Mouse (Mus musculus): ENCODE results near the gene Duoxa1. TPM values are rescaled to one million over a fixed set of nuclear protein-coding genes. Genes with fewer than 3 reads are reported as not detected.
A peak's percentile ranks its signal among the peaks of the same experiment; 100 is the strongest.

Duoxa1 gene
- polyA plus RNA-seq, 1 experiment, result 7.9 TPM

- H3ac ChIP-seq (ENCODE audit: control insufficient read depth, insufficient read length, low read depth), result no peak overlapping the region
- no peak overlapping the region for H3K4me3 ChIP-seq (ENCODE audit: insufficient read depth, poor library complexity, severe bottlenecking)
- no peaks in the 10 kb centered on the region for H3K79me2 ChIP-seq (ENCODE audit: control insufficient read depth, insufficient read depth)
- no peaks in the 10 kb centered on the region for H3K79me3 ChIP-seq (ENCODE audit: low read depth)
- H3K36me3 ChIP-seq (ENCODE audit: control insufficient read depth, insufficient read depth), result no peaks in the 10 kb centered on the region
- peak; percentile 33 for TF ChIP-seq CTCF (IDR thresholded peaks at IDR 0.05; ENCODE audit: control insufficient read depth, insufficient read depth, insufficient read length)
- TF ChIP-seq CEBPB (IDR thresholded peaks at IDR 0.05; ENCODE audit: low read depth), result no peak
- TF ChIP-seq MYOD1 (IDR thresholded peaks at IDR 0.05; ENCODE audit: control insufficient read depth, insufficient read length, low read depth), result no peak
- TF ChIP-seq MAX (IDR thresholded peaks at IDR 0.05), result no peak
- no peak for TF ChIP-seq FOSL1 (IDR thresholded peaks at IDR 0.05; ENCODE audit: insufficient read depth, low read length, poor library complexity, severe bottlenecking)
- TF ChIP-seq MYOG (IDR thresholded peaks at IDR 0.05; ENCODE audit: control insufficient read depth, extremely low read depth, insufficient read length), result no peak
- no peak for TF ChIP-seq USF1 (IDR thresholded peaks at IDR 0.05; ENCODE audit: low read depth)
- H3K27me3 ChIP-seq (ENCODE audit: control insufficient read depth, insufficient read depth, insufficient read length), result no peaks in the 10 kb centered on the region
These were observed 660 bp downstream of the Duoxa1 start for GRCm38 (mm10) chr2:122312722-122313417.

GRCm38 (mm10) chr2:122311561-122311960 is 2.0 kb downstream of the Duoxa1 start:
- Histone ChIP-seq H3K27me3 (ENCODE audit: control insufficient read depth, insufficient read depth, insufficient read length) (no peaks in the 10 kb centered on the region), H3K79me2 (ENCODE audit: control insufficient read depth, insufficient read depth) (no peaks in the 10 kb centered on the region), H3K4me3 (ENCODE audit: insufficient read depth, poor library complexity, severe bottlenecking) (no peak overlapping the region), H3ac (ENCODE audit: control insufficient read depth, insufficient read length, low read depth) (no peak overlapping the region), H3K79me3 (ENCODE audit: low read depth) (no peaks in the 10 kb centered on the region), H3K36me3 (ENCODE audit: control insufficient read depth, insufficient read depth) (no peaks in the 10 kb centered on the region)
- TF ChIP-seq MYOD1 (IDR thresholded peaks at IDR 0.05; ENCODE audit: control insufficient read depth, insufficient read length, low read depth), result no peak
- TF ChIP-seq MAX (IDR thresholded peaks at IDR 0.05), result no peak
- TF ChIP-seq CEBPB (IDR thresholded peaks at IDR 0.05; ENCODE audit: low read depth), result no peak
- TF ChIP-seq USF1 (IDR thresholded peaks at IDR 0.05; ENCODE audit: low read depth), result no peak
- no peak for TF ChIP-seq FOSL1 (IDR thresholded peaks at IDR 0.05; ENCODE audit: insufficient read depth, low read length, poor library complexity, severe bottlenecking)
- TF ChIP-seq MYOG (IDR thresholded peaks at IDR 0.05; ENCODE audit: control insufficient read depth, extremely low read depth, insufficient read length), result no peak
- no peak for TF ChIP-seq CTCF (IDR thresholded peaks at IDR 0.05; ENCODE audit: control insufficient read depth, insufficient read depth, insufficient read length)

- H3K4me3 ChIP-seq (ENCODE audit: insufficient read depth, poor library complexity, severe bottlenecking), result no peak overlapping the region
- no peak for TF ChIP-seq USF1 (IDR thresholded peaks at IDR 0.05; ENCODE audit: low read depth)
- TF ChIP-seq MYOD1 (IDR thresholded peaks at IDR 0.05; ENCODE audit: control insufficient read depth, insufficient read length, low read depth), result no peak
- no peaks in the 10 kb centered on the region for H3K36me3 ChIP-seq (ENCODE audit: control insufficient read depth, insufficient read depth)
- H3K27me3 ChIP-seq (ENCODE audit: control insufficient read depth, insufficient read depth, insufficient read length), result no peaks in the 10 kb centered on the region
- no peaks in the 10 kb centered on the region for H3K79me2 ChIP-seq (ENCODE audit: control insufficient read depth, insufficient read depth)
- no peaks in the 10 kb centered on the region for H3K79me3 ChIP-seq (ENCODE audit: low read depth)
- no peak overlapping the region for H3ac ChIP-seq (ENCODE audit: control insufficient read depth, insufficient read length, low read depth)
These were observed 3.9 kb downstream of the Duoxa1 start for GRCm38 (mm10) chr2:122309647-122310046.

- Histone ChIP-seq H3K4me3 (ENCODE audit: insufficient read depth, poor library complexity, severe bottlenecking) (no peak overlapping the region), H3K79me3 (ENCODE audit: low read depth) (no peaks in the 10 kb centered on the region), H3K79me2 (ENCODE audit: control insufficient read depth, insufficient read depth) (no peaks in the 10 kb centered on the region), H3ac (ENCODE audit: control insufficient read depth, insufficient read length, low read depth) (no peak overlapping the region), H3K36me3 (ENCODE audit: control insufficient read depth, insufficient read depth) (no peaks in the 10 kb centered on the region), H3K27me3 (ENCODE audit: control insufficient read depth, insufficient read depth, insufficient read length) (no peaks in the 10 kb centered on the region)
- TF ChIP-seq FOSL1 (IDR thresholded peaks at IDR 0.05; ENCODE audit: insufficient read depth, low read length, poor library complexity, severe bottlenecking) (peak; percentile 71), MYOD1 (IDR thresholded peaks at IDR 0.05; ENCODE audit: control insufficient read depth, insufficient read length, low read depth) (peak; percentile 79), MAX (IDR thresholded peaks at IDR 0.05) (no peak)
These were observed 7.3 kb downstream of the Duoxa1 start for GRCm38 (mm10) chr2:122306184-122306583.

GRCm38 (mm10) chr2:122305097-122305892 is 8.2 kb downstream of the Duoxa1 start:
- no peaks in the 10 kb centered on the region for H3K79me2 ChIP-seq (ENCODE audit: control insufficient read depth, insufficient read depth)

GRCm38 (mm10) chr2:122304544-122304943 is 9.0 kb downstream of the Duoxa1 start:
- Histone ChIP-seq H3K36me3 (ENCODE audit: control insufficient read depth, insufficient read depth) (no peaks in the 10 kb centered on the region), H3K79me2 (ENCODE audit: control insufficient read depth, insufficient read depth) (no peaks in the 10 kb centered on the region), H3K4me3 (ENCODE audit: insufficient read depth, poor library complexity, severe bottlenecking) (no peak overlapping the region), H3K27me3 (ENCODE audit: control insufficient read depth, insufficient read depth, insufficient read length) (no peaks in the 10 kb centered on the region), H3K79me3 (ENCODE audit: low read depth) (no peaks in the 10 kb centered on the region), H3ac (ENCODE audit: control insufficient read depth, insufficient read length, low read depth) (no peak overlapping the region)
- TF ChIP-seq MYOD1 (IDR thresholded peaks at IDR 0.05; ENCODE audit: control insufficient read depth, insufficient read length, low read depth) (peak; percentile 15), USF1 (IDR thresholded peaks at IDR 0.05; ENCODE audit: low read depth) (no peak)

More at GRCm38 (mm10) chr2:122305097-122305892, 8.2 kb downstream of the Duoxa1 start:
- Histone ChIP-seq H3K36me3 (ENCODE audit: control insufficient read depth, insufficient read depth) (no peaks in the 10 kb centered on the region), H3K79me3 (ENCODE audit: low read depth) (no peaks in the 10 kb centered on the region), H3ac (ENCODE audit: control insufficient read depth, insufficient read length, low read depth) (no peak overlapping the region), H3K4me3 (ENCODE audit: insufficient read depth, poor library complexity, severe bottlenecking) (no peak overlapping the region), H3K27me3 (ENCODE audit: control insufficient read depth, insufficient read depth, insufficient read length) (no peaks in the 10 kb centered on the region)
- no peak for TF ChIP-seq MAX (IDR thresholded peaks at IDR 0.05)
- no peak for TF ChIP-seq USF1 (IDR thresholded peaks at IDR 0.05; ENCODE audit: low read depth)
- peak; percentile 60 for TF ChIP-seq MYOD1 (IDR thresholded peaks at IDR 0.05; ENCODE audit: control insufficient read depth, insufficient read length, low read depth)

Data from C2C12 (cell line).